Mouse (Mus musculus): ENCODE results near the gene Tspan7. TPM values are rescaled to one million over a fixed set of nuclear protein-coding genes. Genes with fewer than 3 reads are reported as not detected.

Tspan7 gene
- polyA plus RNA-seq, 1 experiment from 2014 or later = 79.9 TPM

GRCm38 (mm10) chrX:10485664-10486211 is 780 bp downstream of the Tspan7 start:
- Histone ChIP-seq H3K4me3 (ENCODE audit: low read depth, low read length) (peak overlapping the region; percentile 39), H3K9me3 (ENCODE audit: control insufficient read depth, low read depth, low read length) (no peaks in the 10 kb centered on the region), H3K36me3 (ENCODE audit: control insufficient read depth, insufficient read depth, low read length) (no peaks in the 10 kb centered on the region), H3K9ac (replicated peaks; ENCODE audit: low read depth, low read length) (0 out of 2 replicates have a peak overlapping the region, but pooled peaks have one; percentile 14), H3K4me1 (ENCODE audit: control insufficient read depth, insufficient read depth, low read length) (no peaks in the 10 kb centered on the region), H3K27ac (ENCODE audit: low read length) (no peak overlapping the region), H3K27me3 (ENCODE audit: control insufficient read depth, insufficient read depth, low read length) (no peaks in the 10 kb centered on the region), H3K4me2 (replicated peaks; ENCODE audit: low read depth, low read length) (peak overlapping the region; percentile 60)
- peak; percentile 86; the same call in 1 of the 2 replicates for ATAC-seq (ENCODE audit: insufficient number of reproducible peaks, insufficient read depth, low FRiP score, low read depth)
- WGBS = 14% methylated on average over 27 of the region's 27 CpGs

- Histone ChIP-seq H3K9ac (replicated peaks; ENCODE audit: low read depth, low read length) (no peak overlapping the region), H3K4me1 (ENCODE audit: control insufficient read depth, insufficient read depth, low read length) (no peaks in the 10 kb centered on the region), H3K27ac (ENCODE audit: low read length) (no peak overlapping the region), H3K4me2 (replicated peaks; ENCODE audit: low read depth, low read length) (no peak overlapping the region), H3K9me3 (ENCODE audit: control insufficient read depth, low read depth, low read length) (no peaks in the 10 kb centered on the region), H3K4me3 (ENCODE audit: low read depth, low read length) (no peak overlapping the region), H3K27me3 (ENCODE audit: control insufficient read depth, insufficient read depth, low read length) (no peaks in the 10 kb centered on the region), H3K36me3 (ENCODE audit: control insufficient read depth, insufficient read depth, low read length) (no peaks in the 10 kb centered on the region)
- no peak for ATAC-seq (ENCODE audit: insufficient number of reproducible peaks, insufficient read depth, low FRiP score, low read depth)
- 64% methylated on average over 2 of the region's 2 CpGs for WGBS
These were observed 13.6 kb downstream of the Tspan7 start for GRCm38 (mm10) chrX:10498580-10498979.

GRCm38 (mm10) chrX:10502616-10503015 is 17.7 kb downstream of the Tspan7 start:
- ATAC-seq (ENCODE audit: insufficient number of reproducible peaks, insufficient read depth, low FRiP score, low read depth) = no peak

GRCm38 (mm10) chrX:10514417-10514816 is 29.5 kb downstream of the Tspan7 start:
- H3K4me3 ChIP-seq (ENCODE audit: low read depth, low read length) = no peak overlapping the region
- no peak overlapping the region for H3K27ac ChIP-seq (ENCODE audit: low read length)
- H3K9me3 ChIP-seq (ENCODE audit: control insufficient read depth, low read depth, low read length) = no peaks in the 10 kb centered on the region
- WGBS = 43% methylated on average over 5 of the region's 5 CpGs
- H3K36me3 ChIP-seq (ENCODE audit: control insufficient read depth, insufficient read depth, low read length) = no peaks in the 10 kb centered on the region
- no peak for ATAC-seq (ENCODE audit: insufficient number of reproducible peaks, insufficient read depth, low FRiP score, low read depth)
- H3K27me3 ChIP-seq (ENCODE audit: control insufficient read depth, insufficient read depth, low read length) = no peaks in the 10 kb centered on the region
- no peak overlapping the region for H3K9ac ChIP-seq (replicated peaks; ENCODE audit: low read depth, low read length)
- H3K4me2 ChIP-seq (replicated peaks; ENCODE audit: low read depth, low read length) = no peak overlapping the region
- H3K4me1 ChIP-seq (ENCODE audit: control insufficient read depth, insufficient read depth, low read length) = no peaks in the 10 kb centered on the region

More at GRCm38 (mm10) chrX:10502616-10503015, 17.7 kb downstream of the Tspan7 start:
- Histone ChIP-seq H3K27ac (ENCODE audit: low read length) (no peak overlapping the region), H3K4me1 (ENCODE audit: control insufficient read depth, insufficient read depth, low read length) (no peaks in the 10 kb centered on the region), H3K9me3 (ENCODE audit: control insufficient read depth, low read depth, low read length) (no peaks in the 10 kb centered on the region), H3K27me3 (ENCODE audit: control insufficient read depth, insufficient read depth, low read length) (no peaks in the 10 kb centered on the region), H3K4me2 (replicated peaks; ENCODE audit: low read depth, low read length) (no peak overlapping the region), H3K9ac (replicated peaks; ENCODE audit: low read depth, low read length) (no peak overlapping the region), H3K36me3 (ENCODE audit: control insufficient read depth, insufficient read depth, low read length) (no peaks in the 10 kb centered on the region), H3K4me3 (ENCODE audit: low read depth, low read length) (no peak overlapping the region)
- 46% methylated on average over 2 of the region's 2 CpGs for WGBS

- Histone ChIP-seq H3K36me3 (ENCODE audit: control insufficient read depth, insufficient read depth, low read length) (no peaks in the 10 kb centered on the region), H3K27me3 (ENCODE audit: control insufficient read depth, insufficient read depth, low read length) (no peaks in the 10 kb centered on the region), H3K4me2 (replicated peaks; ENCODE audit: low read depth, low read length) (no peak overlapping the region), H3K9ac (replicated peaks; ENCODE audit: low read depth, low read length) (no peak overlapping the region), H3K4me1 (ENCODE audit: control insufficient read depth, insufficient read depth, low read length) (no peaks in the 10 kb centered on the region), H3K4me3 (ENCODE audit: low read depth, low read length) (no peak overlapping the region), H3K9me3 (ENCODE audit: control insufficient read depth, low read depth, low read length) (no peaks in the 10 kb centered on the region), H3K27ac (ENCODE audit: low read length) (no peak overlapping the region)
- ATAC-seq (ENCODE audit: insufficient number of reproducible peaks, insufficient read depth, low FRiP score, low read depth) = no peak
- WGBS = 71% methylated on average over 3 of the region's 3 CpGs
These were observed 30.0 kb downstream of the Tspan7 start for GRCm38 (mm10) chrX:10514971-10515370.

- no peaks in the 10 kb centered on the region for H3K27me3 ChIP-seq (ENCODE audit: control insufficient read depth, insufficient read depth, low read length)
- ATAC-seq (ENCODE audit: insufficient number of reproducible peaks, insufficient read depth, low FRiP score, low read depth) = no peak
- no peaks in the 10 kb centered on the region for H3K36me3 ChIP-seq (ENCODE audit: control insufficient read depth, insufficient read depth, low read length)
- no peak overlapping the region for H3K4me2 ChIP-seq (replicated peaks; ENCODE audit: low read depth, low read length)
- H3K4me3 ChIP-seq (ENCODE audit: low read depth, low read length) = no peak overlapping the region
- 76% methylated on average over 7 of the region's 7 CpGs for WGBS
- no peak overlapping the region for H3K27ac ChIP-seq (ENCODE audit: low read length)
- H3K4me1 ChIP-seq (ENCODE audit: control insufficient read depth, insufficient read depth, low read length) = no peaks in the 10 kb centered on the region
- no peak overlapping the region for H3K9ac ChIP-seq (replicated peaks; ENCODE audit: low read depth, low read length)
- H3K9me3 ChIP-seq (ENCODE audit: control insufficient read depth, low read depth, low read length) = no peaks in the 10 kb centered on the region
These were observed 31.5 kb downstream of the Tspan7 start for GRCm38 (mm10) chrX:10516448-10516847.

GRCm38 (mm10) chrX:10516925-10517324 is 32.0 kb downstream of the Tspan7 start:
- H3K27me3 ChIP-seq (ENCODE audit: control insufficient read depth, insufficient read depth, low read length) = no peaks in the 10 kb centered on the region
- no peaks in the 10 kb centered on the region for H3K36me3 ChIP-seq (ENCODE audit: control insufficient read depth, insufficient read depth, low read length)
- no peak overlapping the region for H3K27ac ChIP-seq (ENCODE audit: low read length)
- H3K9ac ChIP-seq (replicated peaks; ENCODE audit: low read depth, low read length) = no peak overlapping the region
- no peak overlapping the region for H3K4me2 ChIP-seq (replicated peaks; ENCODE audit: low read depth, low read length)
- ATAC-seq (ENCODE audit: insufficient number of reproducible peaks, insufficient read depth, low FRiP score, low read depth) = no peak
- no peak overlapping the region for H3K4me3 ChIP-seq (ENCODE audit: low read depth, low read length)
- no peaks in the 10 kb centered on the region for H3K9me3 ChIP-seq (ENCODE audit: control insufficient read depth, low read depth, low read length)
- no peaks in the 10 kb centered on the region for H3K4me1 ChIP-seq (ENCODE audit: control insufficient read depth, insufficient read depth, low read length)
- 66% methylated on average over 6 of the region's 6 CpGs for WGBS

- Histone ChIP-seq H3K27me3 (ENCODE audit: control insufficient read depth, insufficient read depth, low read length) (no peaks in the 10 kb centered on the region), H3K4me3 (ENCODE audit: low read depth, low read length) (no peak overlapping the region), H3K27ac (ENCODE audit: low read length) (no peak overlapping the region), H3K9me3 (ENCODE audit: control insufficient read depth, low read depth, low read length) (no peaks in the 10 kb centered on the region), H3K9ac (replicated peaks; ENCODE audit: low read depth, low read length) (no peak overlapping the region), H3K4me2 (replicated peaks; ENCODE audit: low read depth, low read length) (no peak overlapping the region), H3K36me3 (ENCODE audit: control insufficient read depth, insufficient read depth, low read length) (no peaks in the 10 kb centered on the region), H3K4me1 (ENCODE audit: control insufficient read depth, insufficient read depth, low read length) (no peaks in the 10 kb centered on the region)
- no peak for ATAC-seq (ENCODE audit: insufficient number of reproducible peaks, insufficient read depth, low FRiP score, low read depth)
- 72% methylated on average over 4 of the region's 4 CpGs for WGBS
These were observed 32.8 kb downstream of the Tspan7 start for GRCm38 (mm10) chrX:10517756-10518155.

GRCm38 (mm10) chrX:10518510-10518909 is 33.6 kb downstream of the Tspan7 start:
- 50% methylated on average over 5 of the region's 5 CpGs for WGBS
- no peaks in the 10 kb centered on the region for H3K9me3 ChIP-seq (ENCODE audit: control insufficient read depth, low read depth, low read length)
- no peaks in the 10 kb centered on the region for H3K27me3 ChIP-seq (ENCODE audit: control insufficient read depth, insufficient read depth, low read length)
- H3K36me3 ChIP-seq (ENCODE audit: control insufficient read depth, insufficient read depth, low read length) = no peaks in the 10 kb centered on the region
- no peak overlapping the region for H3K4me2 ChIP-seq (replicated peaks; ENCODE audit: low read depth, low read length)
- ATAC-seq (ENCODE audit: insufficient number of reproducible peaks, insufficient read depth, low FRiP score, low read depth) = no peak
- no peak overlapping the region for H3K9ac ChIP-seq (replicated peaks; ENCODE audit: low read depth, low read length)
- no peak overlapping the region for H3K27ac ChIP-seq (ENCODE audit: low read length)
- no peaks in the 10 kb centered on the region for H3K4me1 ChIP-seq (ENCODE audit: control insufficient read depth, insufficient read depth, low read length)
- H3K4me3 ChIP-seq (ENCODE audit: low read depth, low read length) = no peak overlapping the region

Data from stomach, embryonic 14.5 days (tissue).